Mouse (Mus musculus) brain, embryonic 14.5 days (tissue): ENCODE data around the gene Pde4d. TPM values are rescaled to one million over a fixed set of nuclear protein-coding genes. Genes with fewer than 3 reads are reported as not detected.

Experiments used
- DNase-seq: peaks from one replicate; pipeline ENCODE4 v3.0.0-alpha.2; 2011; ENCODE audit warnings: low read depth
- CTCF ChIP-seq: fragments of 200-500 bp; IDR thresholded peaks from 2 replicates; pipeline ENCODE4 v1.5.1; 2012; ENCODE audit warnings: inconsistent platforms, mild to moderate bottlenecking, moderate library complexity, borderline replicate concordance; ENCODE audit not compliant: insufficient read depth, insufficient read length; ENCODE audit errors: extremely low read depth
- POLR2A ChIP-seq: fragments of 200-500 bp; IDR thresholded peaks from 2 replicates; pipeline ENCODE4 v1.6.1; 2012; ENCODE audit warnings: mild to moderate bottlenecking, inconsistent platforms, borderline replicate concordance; ENCODE audit not compliant: poor library complexity, insufficient read depth, insufficient read length, severe bottlenecking; ENCODE audit errors: extremely low read depth
- polyA plus RNA-seq: library from polyadenylated mRNA; depleted of rRNA; stranded (reverse); fragments of >200 nt; gene quantifications from 2 replicates; pipeline ENCODE4 v1.2.3, GENCODE M21; 2012

Gene Pde4d
- polyA plus RNA-seq, 1 experiment, result 34.9 TPM

GRCm38 (mm10) chr13:109688195-109688594 is 1238.4 kb downstream of the Pde4d start:
- TF ChIP-seq POLR2A (no peak), CTCF (no peak)
- DNase-seq, result no peak

- TF ChIP-seq CTCF, result no peak
- TF ChIP-seq POLR2A, result no peak
- no peak for DNase-seq
Observed at GRCm38 (mm10) chr13:109689176-109689575, 1239.4 kb downstream of the Pde4d start.

GRCm38 (mm10) chr13:109690558-109690957 is 1240.8 kb downstream of the Pde4d start:
- TF ChIP-seq CTCF (no peak), POLR2A (no peak)

GRCm38 (mm10) chr13:109692851-109693250 is 1243.1 kb downstream of the Pde4d start:
- TF ChIP-seq CTCF, result no peak
- no peak for TF ChIP-seq POLR2A
- DNase-seq, result no peak

More at GRCm38 (mm10) chr13:109690558-109690957, 1240.8 kb downstream of the Pde4d start:
- no peak for DNase-seq

GRCm38 (mm10) chr13:109693769-109694168 is 1244.0 kb downstream of the Pde4d start:
- no peak for DNase-seq
- TF ChIP-seq CTCF, result no peak
- TF ChIP-seq POLR2A, result no peak

- DNase-seq, result no peak
- no peak for TF ChIP-seq CTCF
- TF ChIP-seq POLR2A, result no peak
Observed at GRCm38 (mm10) chr13:109694293-109694692, 1244.5 kb downstream of the Pde4d start.

GRCm38 (mm10) chr13:109695098-109695497 is 1245.3 kb downstream of the Pde4d start:
- DNase-seq, result no peak
- TF ChIP-seq POLR2A (no peak), CTCF (no peak)

- no peak for DNase-seq
Observed at GRCm38 (mm10) chr13:109706141-109706540, 1256.4 kb downstream of the Pde4d start.

GRCm38 (mm10) chr13:109706579-109706978 is 1256.8 kb downstream of the Pde4d start:
- no peak for TF ChIP-seq POLR2A
- DNase-seq, result no peak

More at GRCm38 (mm10) chr13:109706141-109706540, 1256.4 kb downstream of the Pde4d start:
- TF ChIP-seq POLR2A (no peak), CTCF (no peak)

GRCm38 (mm10) chr13:109707154-109707553 is 1257.4 kb downstream of the Pde4d start:
- DNase-seq, result no peak
- TF ChIP-seq POLR2A (no peak), CTCF (no peak)

GRCm38 (mm10) chr13:109708326-109708725 is 1258.6 kb downstream of the Pde4d start:
- TF ChIP-seq POLR2A, result no peak
- TF ChIP-seq CTCF, result no peak
- DNase-seq, result no peak

- TF ChIP-seq CTCF, result no peak
- no peak for TF ChIP-seq POLR2A
- DNase-seq, result no peak
Observed at GRCm38 (mm10) chr13:109714581-109714980, 1264.8 kb downstream of the Pde4d start.
